Mouse (Mus musculus) brain, embryonic 14.5 days (tissue): ENCODE results near the gene Mcu.

ENCODE experiments used
- CTCF ChIP-seq: fragments of 200-500 bp; IDR thresholded peaks from 2 replicates; pipeline ENCODE4 v1.5.1; 2012; ENCODE audit warnings: inconsistent platforms, mild to moderate bottlenecking, moderate library complexity, borderline replicate concordance; ENCODE audit not compliant: insufficient read depth, insufficient read length; ENCODE audit errors: extremely low read depth
- POLR2A ChIP-seq: fragments of 200-500 bp; IDR thresholded peaks from 2 replicates; pipeline ENCODE4 v1.6.1; 2012; ENCODE audit warnings: mild to moderate bottlenecking, inconsistent platforms, borderline replicate concordance; ENCODE audit not compliant: poor library complexity, insufficient read depth, insufficient read length, severe bottlenecking; ENCODE audit errors: extremely low read depth

GRCm38 (mm10) chr10:59577871-59578801, 38.4 kb downstream of the Mcu start:
- TF ChIP-seq CTCF (no peak), POLR2A (no peak)
